Mouse (Mus musculus) limb, embryonic 14.5 days (tissue): ENCODE measurements around the gene Ms4a10. TPM values are rescaled to one million over a fixed set of nuclear protein-coding genes. Genes with fewer than 3 reads are reported as not detected.

ENCODE experiments used
- ATAC-seq: fragments of 200-750 bp; cut with Nextera tagmentation; 2 replicates; pipeline ENCODE4 v1.8.0; 2017; ENCODE audit warnings: low read depth, moderate number of reproducible peaks, moderate TSS enrichment; ENCODE audit not compliant: low FRiP score
- DNase-seq: peaks from one replicate; pipeline ENCODE4 v3.0.0-alpha.2; 2015; ENCODE audit warnings: low spot score
- H3K27ac ChIP-seq: fragments of 300-500 bp; sonication (generic); replicated peaks from 2 replicates; pipeline ENCODE4 v1.5.1; 2014; ENCODE audit warnings: low read depth, mild to moderate bottlenecking, low read length, moderate library complexity, mixed read lengths
- H3K27me3 ChIP-seq: fragments of 300-500 bp; sonication (generic); 2 replicates; pipeline ENCODE4 v1.6.1; 2014; ENCODE audit warnings: low read length, mixed read lengths; ENCODE audit not compliant: control insufficient read depth, insufficient read depth
- H3K36me3 ChIP-seq: fragments of 300-500 bp; sonication (generic); 2 replicates; pipeline ENCODE4 v1.6.1; 2014; ENCODE audit warnings: mild to moderate bottlenecking, low read length, moderate library complexity, mixed read lengths; ENCODE audit not compliant: control insufficient read depth, insufficient read depth
- H3K4me1 ChIP-seq: fragments of 300-500 bp; sonication (generic); 2 replicates; pipeline ENCODE4 v1.6.1; 2014; ENCODE audit warnings: antibody characterized with exemption, low read length, mixed read lengths; ENCODE audit not compliant: control insufficient read depth, insufficient read depth
- H3K4me2 ChIP-seq: fragments of 300-500 bp; sonication (generic); replicated peaks from 2 replicates; pipeline ENCODE4 v1.6.1; 2014; ENCODE audit warnings: low read depth, mild to moderate bottlenecking, low read length, moderate library complexity; ENCODE audit not compliant: severe bottlenecking
- H3K4me3 ChIP-seq: fragments of 300-500 bp; sonication (generic); replicated peaks from 2 replicates; pipeline ENCODE4 v1.5.1; 2014; ENCODE audit warnings: low read length
- H3K9ac ChIP-seq: fragments of 300-500 bp; sonication (generic); 2 replicates; pipeline ENCODE4 v1.6.1; 2014; ENCODE audit warnings: mild to moderate bottlenecking, low read depth, low read length, moderate library complexity; ENCODE audit not compliant: severe bottlenecking
- H3K9me3 ChIP-seq: fragments of 300-500 bp; sonication (generic); 2 replicates; pipeline ENCODE4 v1.6.1; 2016; ENCODE audit warnings: low read length; ENCODE audit not compliant: control insufficient read depth
- POLR2A ChIP-seq: fragments of 200-500 bp; IDR thresholded peaks from 2 replicates; pipeline ENCODE4 v1.8.0; 2012; ENCODE audit warnings: inconsistent platforms, mild to moderate bottlenecking, moderate library complexity, borderline replicate concordance; ENCODE audit not compliant: insufficient read depth, insufficient read length; ENCODE audit errors: extremely low read depth
- WGBS: fragments of 180-500 bp; shearing (Covaris S2); extraction: QIAGEN DNeasy Blood & Tissue Kit; methylation state at CpG from one replicate; pipeline ENCODE4 v1.1.7; 2014; 5-methylcytosine and 5-hydroxymethylcytosine counted together
- polyA plus RNA-seq, 2 experiments: library from polyadenylated mRNA; depleted of rRNA in 1 of 2; stranded (reverse) in 1 of 2; unstranded in 1 of 2; fragments of >200 nt; fragmentation: Nextera tagmentation in 1 of 2; extraction: Ambion mirVana in 1 of 2; gene quantifications; 2 replicates each; pipeline versions ENCODE4 v1.2.1 to v1.2.3; 2012 to 2014

Gene Ms4a10
- polyA plus RNA-seq, 2 experiments = 0.08 TPM; not detected in 1

DNA sequence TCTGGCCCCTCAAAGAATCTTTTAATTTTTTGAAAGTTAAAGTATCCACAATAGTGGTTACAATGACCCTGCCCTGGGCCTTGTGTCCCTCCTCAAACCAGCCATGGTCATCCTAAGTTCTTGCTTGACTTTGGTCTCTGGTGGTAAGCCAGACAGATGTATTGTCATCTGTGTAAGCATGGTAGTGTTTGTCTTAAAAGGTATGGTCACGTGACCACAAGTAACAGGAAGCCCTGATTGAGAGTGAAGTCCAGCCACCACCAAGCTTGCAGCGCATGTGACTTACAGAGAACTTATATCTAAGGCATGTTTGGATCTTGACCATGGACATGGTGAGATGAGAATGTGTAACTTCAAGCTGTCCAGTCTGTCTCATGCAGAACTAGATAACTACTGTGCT, 717 bp upstream of the Ms4a10 start:
- H3K4me3 ChIP-seq = no peak overlapping the region
- no peak for DNase-seq
- no peak overlapping the region for H3K9ac ChIP-seq
- H3K27me3 ChIP-seq = no peaks in the 10 kb centered on the region
- no peak overlapping the region for H3K27ac ChIP-seq
- ATAC-seq = no peak
- H3K4me2 ChIP-seq = no peak overlapping the region
- no peaks in the 10 kb centered on the region for H3K9me3 ChIP-seq
- no peaks in the 10 kb centered on the region for H3K4me1 ChIP-seq
- TF ChIP-seq POLR2A = no peak
- no peaks in the 10 kb centered on the region for H3K36me3 ChIP-seq
- WGBS = 72% methylated on average over 2 of the region's 2 CpGs

DNA sequence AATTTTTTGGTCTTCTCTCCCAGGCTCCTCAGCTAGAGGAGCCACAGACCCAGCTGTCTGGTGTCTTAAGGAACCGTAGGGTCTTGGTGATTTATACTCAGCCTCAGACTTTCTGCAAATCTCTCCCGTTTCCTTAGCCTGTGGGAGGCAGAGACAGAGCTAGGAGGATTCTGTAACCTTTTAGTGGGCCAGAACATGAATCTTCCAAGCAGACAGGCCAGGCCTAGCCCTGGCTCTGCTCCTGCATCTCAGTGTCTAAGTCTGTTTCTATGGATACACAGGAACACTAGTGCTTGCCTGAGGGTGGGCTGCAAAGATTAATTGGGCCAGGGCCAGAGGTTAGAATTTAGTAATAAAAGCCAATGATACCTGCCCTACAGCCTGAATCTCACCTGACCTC, 1.3 kb downstream of the Ms4a10 start:
- Histone ChIP-seq H3K27ac (no peak overlapping the region), H3K9me3 (no peaks in the 10 kb centered on the region), H3K4me2 (no peak overlapping the region), H3K4me3 (no peak overlapping the region), H3K27me3 (no peaks in the 10 kb centered on the region), H3K36me3 (no peaks in the 10 kb centered on the region), H3K4me1 (no peaks in the 10 kb centered on the region), H3K9ac (no peak overlapping the region)
- no peak for DNase-seq
- no peak for TF ChIP-seq POLR2A
- ATAC-seq = no peak
- 33% methylated on average over 2 of the region's 2 CpGs for WGBS

DNA sequence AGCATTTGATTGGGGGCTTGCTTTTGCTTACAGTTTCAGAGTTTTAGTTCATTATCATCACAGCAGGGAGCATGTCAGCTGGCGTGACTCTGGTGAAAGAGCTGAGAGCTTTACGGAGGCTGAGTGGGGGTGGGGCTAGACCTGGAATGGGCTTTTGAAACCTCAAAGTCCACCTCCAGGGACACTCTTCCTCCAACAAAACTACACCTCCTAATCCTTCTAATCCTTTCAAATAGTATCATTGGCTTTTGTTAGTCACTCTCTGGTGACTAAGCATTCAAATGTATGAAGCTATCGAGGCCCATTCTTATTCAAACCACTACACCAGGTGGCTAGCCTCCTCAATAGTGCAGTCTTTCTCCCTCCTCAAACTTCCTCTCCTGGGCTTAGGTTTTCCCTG, 1.8 kb downstream of the Ms4a10 start:
- 56% methylated on average over 3 of the region's 3 CpGs for WGBS
- no peak for TF ChIP-seq POLR2A

DNA sequence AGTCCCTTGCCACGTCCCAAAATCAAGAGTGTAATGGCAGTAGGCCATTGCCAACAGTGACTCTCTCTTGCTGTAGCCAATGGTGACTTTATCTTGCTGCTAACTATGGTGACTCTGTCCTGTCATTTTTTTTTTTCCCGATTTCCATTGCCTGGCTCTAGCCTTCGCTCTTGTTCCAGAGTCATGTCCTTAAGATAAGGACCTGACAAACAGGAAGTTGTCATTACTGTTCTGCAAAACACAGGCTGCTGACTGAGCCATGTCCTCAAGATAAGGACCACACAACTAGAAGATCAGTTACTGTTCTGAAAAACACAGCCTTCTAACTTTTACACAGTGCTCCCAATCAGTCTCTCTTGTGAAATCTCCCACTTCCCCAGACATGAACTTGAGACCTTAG, 4.0 kb downstream of the Ms4a10 start:
- H3K27me3 ChIP-seq = no peaks in the 10 kb centered on the region
- ATAC-seq (no peak), DNase-seq (no peak)
- no peak overlapping the region for H3K9ac ChIP-seq
- WGBS = 83% methylated on average over 3 of the region's 3 CpGs
- TF ChIP-seq POLR2A = no peak
- no peaks in the 10 kb centered on the region for H3K36me3 ChIP-seq
- H3K9me3 ChIP-seq = no peaks in the 10 kb centered on the region
- H3K4me3 ChIP-seq = no peak overlapping the region
- no peaks in the 10 kb centered on the region for H3K4me1 ChIP-seq
- no peak overlapping the region for H3K4me2 ChIP-seq
- no peak overlapping the region for H3K27ac ChIP-seq

More for the DNA sequence above, 1.8 kb downstream of the Ms4a10 start:
- no peak overlapping the region for H3K9ac ChIP-seq
- no peaks in the 10 kb centered on the region for H3K36me3 ChIP-seq
- H3K9me3 ChIP-seq = no peaks in the 10 kb centered on the region
- no peaks in the 10 kb centered on the region for H3K27me3 ChIP-seq
- H3K27ac ChIP-seq = no peak overlapping the region
- H3K4me1 ChIP-seq = no peaks in the 10 kb centered on the region
- DNase-seq (no peak), ATAC-seq (no peak)
- no peak overlapping the region for H3K4me2 ChIP-seq
- no peak overlapping the region for H3K4me3 ChIP-seq

DNA sequence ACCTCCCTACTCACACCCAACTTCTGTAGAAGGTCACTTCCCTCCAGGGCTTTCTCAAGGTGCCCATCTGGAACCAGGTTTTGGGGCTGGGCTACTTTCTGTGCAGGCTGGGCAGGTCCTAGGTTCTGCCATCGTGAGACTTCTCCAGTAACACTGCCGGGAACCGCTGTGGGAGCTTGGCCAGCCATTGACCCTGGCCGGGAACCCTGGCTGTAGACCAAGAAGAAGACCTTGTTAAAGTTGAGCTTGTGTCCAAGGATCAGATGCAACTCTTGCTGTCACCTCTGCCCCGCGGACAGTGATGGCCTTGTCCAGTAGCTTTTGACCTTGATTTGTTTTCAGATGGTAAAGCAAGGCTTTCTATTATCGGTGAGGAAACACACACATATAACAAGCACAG, 5.9 kb downstream of the Ms4a10 start:
- no peaks in the 10 kb centered on the region for H3K9me3 ChIP-seq
- no peak overlapping the region for H3K9ac ChIP-seq
- DNase-seq (no peak), ATAC-seq (no peak)
- H3K27ac ChIP-seq = no peak overlapping the region
- H3K4me1 ChIP-seq = no peaks in the 10 kb centered on the region
- no peak overlapping the region for H3K4me2 ChIP-seq
- TF ChIP-seq POLR2A = no peak
- 91% methylated on average over 7 of the region's 7 CpGs for WGBS
- H3K27me3 ChIP-seq = 0 out of 2 replicates have a peak, but pooled peaks cover 4% of the 10 kb centered on the region
- H3K4me3 ChIP-seq = no peak overlapping the region
- no peaks in the 10 kb centered on the region for H3K36me3 ChIP-seq

DNA sequence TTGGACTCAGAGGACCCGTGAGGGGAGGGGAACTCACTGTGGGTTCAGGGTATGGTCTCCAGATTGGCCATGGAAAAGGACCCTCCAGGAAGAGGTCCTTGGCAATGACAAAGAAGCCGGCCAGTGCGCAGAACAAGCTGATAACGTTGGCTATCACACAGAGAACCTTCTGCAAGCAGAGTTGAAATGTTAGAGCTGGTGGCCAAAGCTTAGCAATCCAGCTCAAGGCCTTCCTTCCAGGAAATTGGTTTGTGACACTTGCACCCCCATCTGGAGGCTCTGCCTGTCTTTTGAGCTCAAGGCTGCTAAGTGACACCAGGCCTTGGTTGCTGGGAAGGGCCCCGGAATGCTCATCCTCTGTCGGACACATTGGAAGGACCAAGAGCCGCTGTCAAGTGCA, 8.7 kb downstream of the Ms4a10 start:
- TF ChIP-seq POLR2A = no peak
- Histone ChIP-seq H3K4me1 (no peaks in the 10 kb centered on the region), H3K36me3 (no peaks in the 10 kb centered on the region), H3K9me3 (no peaks in the 10 kb centered on the region), H3K4me2 (no peak overlapping the region), H3K4me3 (no peak overlapping the region), H3K27ac (no peak overlapping the region), H3K9ac (no peak overlapping the region), H3K27me3 (0 out of 2 replicates have a peak, but pooled peaks cover 4% of the 10 kb centered on the region)
- WGBS = 91% methylated on average over 7 of the region's 7 CpGs
- DNase-seq (no peak), ATAC-seq (no peak)
